Mouse (Mus musculus): ENCODE data around the gene Rtkn. TPM values are rescaled to one million over a fixed set of nuclear protein-coding genes. Genes with fewer than 3 reads are reported as not detected.
"Not testable (repeated sequence)": the region's sequence is repeated elsewhere in the genome, so short reads cannot be mapped to it uniquely, and the experiment has no call there.

Rtkn gene
- polyA plus RNA-seq, 1 experiment from 2014 or later: 74.1 TPM

DNA sequence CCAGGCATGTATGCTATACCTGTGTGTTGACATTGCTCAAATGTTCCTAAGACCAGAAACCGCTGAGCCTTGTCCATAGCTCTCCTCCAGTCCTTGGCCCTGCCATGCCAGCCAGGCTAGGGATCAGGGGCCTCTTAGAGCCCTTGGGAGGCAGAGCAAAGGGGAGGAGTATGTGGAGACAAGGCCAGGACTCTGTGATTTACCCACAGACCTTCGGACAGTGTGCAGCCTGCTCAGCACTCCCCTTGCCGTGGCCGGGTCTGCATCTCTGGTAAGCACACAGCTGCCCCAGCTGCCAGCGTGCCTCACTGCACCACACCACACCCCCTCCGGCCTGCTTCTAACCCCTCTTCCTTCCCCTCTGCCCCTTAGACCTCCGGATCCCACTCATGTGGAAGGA is 12.0 kb downstream of the Rtkn start:
- Histone ChIP-seq H3K4me1 (peaks cover 21% of the 10 kb centered on the region), H3K36me3 (peaks cover 77% of the 10 kb centered on the region), H3K27me3 (no peaks in the 10 kb centered on the region), H3K4me2 (replicated peaks) (no peak overlapping the region), H3K9me3 (no peaks in the 10 kb centered on the region), H3K9ac (no peak overlapping the region), H3K4me3 (no peak overlapping the region), H3K27ac (no peak overlapping the region)
- 67% methylated on average over 7 of the region's 7 CpGs for WGBS
- 0 out of 2 replicates have a peak, but pooled peaks have one; percentile 25 for ATAC-seq (ENCODE audit: low FRiP score, low read depth)

DNA sequence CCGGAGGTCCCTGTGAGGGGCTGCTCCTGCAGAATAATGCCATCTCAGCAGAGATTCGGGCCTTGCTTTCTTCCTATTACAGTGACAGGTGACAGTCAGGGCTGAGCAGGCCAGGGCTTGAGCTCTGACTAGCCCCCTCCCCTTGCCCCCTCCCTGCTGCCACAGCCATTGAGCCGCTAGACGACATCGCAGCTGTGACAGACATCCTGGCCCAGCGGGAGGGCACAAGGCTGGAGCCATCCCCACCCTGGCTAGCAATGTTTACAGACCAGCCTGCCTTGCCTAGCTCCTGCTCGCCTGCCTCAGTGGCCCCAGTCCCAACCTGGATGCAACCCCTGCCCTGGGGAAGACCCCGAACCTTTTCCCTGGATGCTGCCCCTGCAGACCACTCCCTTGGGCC is 16.5 kb downstream of the Rtkn start:
- Histone ChIP-seq H3K27me3 (no peaks in the 10 kb centered on the region), H3K9ac (0 out of 2 replicates have a peak overlapping the region, but pooled peaks have one; percentile 13), H3K27ac (no peak overlapping the region), H3K4me3 (no peak overlapping the region), H3K4me1 (peaks cover 11% of the 10 kb centered on the region), H3K36me3 (peaks cover 68% of the 10 kb centered on the region), H3K9me3 (no peaks in the 10 kb centered on the region), H3K4me2 (replicated peaks) (no peak overlapping the region)
- 36% methylated on average over 8 of the region's 8 CpGs for WGBS
- no peak for ATAC-seq (ENCODE audit: low FRiP score, low read depth)

DNA sequence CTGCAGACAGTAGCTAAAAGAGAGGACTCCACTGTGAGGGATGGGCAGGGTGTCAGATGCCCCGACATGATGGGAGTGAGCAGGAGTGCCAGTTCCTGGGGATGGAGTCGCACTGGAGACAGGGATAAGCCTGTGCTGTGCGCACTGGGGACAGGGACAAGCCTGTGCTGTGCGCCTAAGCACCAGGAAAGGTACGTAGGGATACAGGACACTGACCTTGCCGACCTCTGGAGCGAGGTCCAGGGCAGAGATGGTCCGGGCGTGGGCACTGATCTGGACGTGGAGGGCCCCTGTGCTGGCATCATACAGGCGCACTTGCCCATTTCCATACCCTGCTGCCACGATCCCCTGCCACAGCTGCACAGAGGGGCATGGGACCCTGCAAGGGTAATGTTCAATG is 17.8 kb downstream of the Rtkn start:
- no peak overlapping the region for H3K4me2 ChIP-seq (replicated peaks)
- H3K4me3 ChIP-seq: no peak overlapping the region
- H3K9ac ChIP-seq: no peak overlapping the region
- no peak overlapping the region for H3K27ac ChIP-seq
- peaks cover 11% of the 10 kb centered on the region for H3K4me1 ChIP-seq
- peaks cover 55% of the 10 kb centered on the region for H3K36me3 ChIP-seq
- H3K27me3 ChIP-seq: no peaks in the 10 kb centered on the region
- H3K9me3 ChIP-seq: no peaks in the 10 kb centered on the region
- ATAC-seq (ENCODE audit: low FRiP score, low read depth): no peak
- WGBS: 87% methylated on average over 12 of the region's 12 CpGs

DNA sequence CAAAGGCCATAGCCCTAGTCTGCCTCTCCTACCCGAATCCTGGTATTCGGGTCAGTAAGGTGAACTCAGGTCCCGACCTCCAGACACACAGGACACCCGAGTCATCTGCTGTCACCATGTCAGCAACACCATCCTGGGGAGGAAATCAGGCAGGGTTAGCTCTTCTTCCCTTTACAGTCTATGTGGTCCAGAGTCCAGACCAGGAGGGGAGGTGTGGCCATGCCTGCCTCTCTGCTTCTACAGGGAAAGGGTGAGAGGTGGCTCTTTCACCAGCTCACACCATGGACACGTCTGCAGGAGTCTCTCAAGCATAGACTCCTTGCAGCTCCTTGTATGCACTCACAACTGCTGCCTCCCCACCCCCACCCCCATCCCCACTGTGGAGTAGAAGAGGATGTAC is 18.2 kb downstream of the Rtkn start:
- no peaks in the 10 kb centered on the region for H3K27me3 ChIP-seq
- no peak overlapping the region for H3K4me2 ChIP-seq (replicated peaks)
- H3K4me1 ChIP-seq: peaks cover 11% of the 10 kb centered on the region
- H3K27ac ChIP-seq: no peak overlapping the region
- 65% methylated on average over 5 of the region's 5 CpGs for WGBS
- no peak for ATAC-seq (ENCODE audit: low FRiP score, low read depth)
- no peaks in the 10 kb centered on the region for H3K9me3 ChIP-seq
- H3K9ac ChIP-seq: no peak overlapping the region
- no peak overlapping the region for H3K4me3 ChIP-seq
- peaks cover 51% of the 10 kb centered on the region for H3K36me3 ChIP-seq

DNA sequence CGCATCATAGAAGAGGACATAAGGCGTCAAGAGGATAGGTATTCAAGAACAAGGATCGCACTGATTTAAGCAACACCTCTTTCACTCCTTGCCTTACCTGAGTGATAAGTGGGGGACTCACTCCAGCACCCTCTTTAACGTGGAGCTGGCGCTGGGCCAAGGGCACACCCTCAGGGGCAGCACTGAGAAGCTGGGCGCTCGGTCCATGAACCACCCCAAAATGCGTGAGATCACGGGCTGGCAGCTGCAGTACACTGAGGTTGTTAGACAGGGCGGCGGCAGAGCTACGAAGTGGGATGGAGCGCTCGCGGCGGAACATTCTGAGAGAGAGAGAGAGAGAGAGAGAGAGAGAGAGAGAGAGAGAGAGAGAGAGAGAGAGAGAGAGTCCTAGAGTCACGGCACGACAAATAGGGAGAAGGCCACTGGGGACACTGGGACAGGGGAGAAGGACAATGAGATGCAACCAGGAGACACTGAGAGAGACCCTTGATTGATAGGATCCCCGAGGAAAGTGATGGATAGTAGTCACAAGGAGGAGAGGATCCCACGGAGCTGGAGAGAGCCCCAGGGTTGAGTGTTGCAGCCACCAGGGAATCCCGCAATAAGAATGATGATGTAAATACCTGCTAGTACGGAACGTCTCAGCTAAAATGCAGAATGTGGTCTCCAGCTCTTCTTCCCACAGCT is 20.4 kb downstream of the Rtkn start:
- WGBS: 7% methylated on average over 23 of the region's 23 CpGs
- Histone ChIP-seq H3K9ac (peak overlapping the region; percentile 66), H3K4me1 (peaks cover 11% of the 10 kb centered on the region), H3K4me2 (replicated peaks) (peak overlapping the region; percentile 87), H3K4me3 (peak overlapping the region; percentile 52), H3K27ac (no peak overlapping the region), H3K36me3 (peaks cover 29% of the 10 kb centered on the region), H3K9me3 (no peaks in the 10 kb centered on the region), H3K27me3 (peaks cover 10% of the 10 kb centered on the region)
- ATAC-seq (ENCODE audit: low FRiP score, low read depth): peak; percentile 18

DNA sequence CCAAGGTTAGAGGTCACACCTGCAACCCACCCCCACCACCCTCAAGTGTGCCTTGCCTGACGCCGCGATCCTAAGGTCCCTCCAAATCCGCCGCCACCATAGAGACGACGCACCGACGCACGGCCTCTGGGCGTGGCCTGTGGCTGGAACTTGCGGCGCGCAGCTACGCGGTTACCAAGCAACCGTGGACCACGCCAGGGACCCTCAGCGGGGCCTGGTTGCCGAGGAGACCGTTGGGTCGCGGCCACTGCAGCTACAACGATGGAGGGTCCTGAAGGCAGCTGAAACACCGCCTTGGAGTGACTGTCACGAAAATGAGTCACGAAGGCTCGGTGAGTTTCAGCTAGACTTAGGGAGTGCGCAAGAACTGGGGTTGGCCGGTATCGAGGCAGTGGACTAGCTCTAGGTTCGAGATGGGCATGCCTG is 21.0 kb downstream of the Rtkn start, which contains the start of the genes Wdr54 and 1700003E16Rik:
Gene Wdr54, minus strand, starts transcription at position 139 of the 426 bp plus-strand sequence.
Gene 1700003E16Rik, plus strand, starts transcription at position 146 of the 426 bp plus-strand sequence.
- WGBS: 2% methylated on average over 32 of the region's 32 CpGs
- peak within 1 kb of the TSS; percentile 52 for H3K4me3 ChIP-seq
- peaks cover 14% of the 10 kb centered on the region for H3K4me1 ChIP-seq
- H3K9ac ChIP-seq: peak within 1 kb of the TSS; percentile 66
- no peak within 1 kb of the TSS for H3K27ac ChIP-seq
- peaks cover 16% of the 10 kb centered on the region for H3K27me3 ChIP-seq
- H3K36me3 ChIP-seq: peaks cover 23% of the 10 kb centered on the region
- peak within 1 kb of the TSS; percentile 87 for H3K4me2 ChIP-seq (replicated peaks)
- ATAC-seq (ENCODE audit: low FRiP score, low read depth): peak; percentile 89
- no peaks in the 10 kb centered on the region for H3K9me3 ChIP-seq

DNA sequence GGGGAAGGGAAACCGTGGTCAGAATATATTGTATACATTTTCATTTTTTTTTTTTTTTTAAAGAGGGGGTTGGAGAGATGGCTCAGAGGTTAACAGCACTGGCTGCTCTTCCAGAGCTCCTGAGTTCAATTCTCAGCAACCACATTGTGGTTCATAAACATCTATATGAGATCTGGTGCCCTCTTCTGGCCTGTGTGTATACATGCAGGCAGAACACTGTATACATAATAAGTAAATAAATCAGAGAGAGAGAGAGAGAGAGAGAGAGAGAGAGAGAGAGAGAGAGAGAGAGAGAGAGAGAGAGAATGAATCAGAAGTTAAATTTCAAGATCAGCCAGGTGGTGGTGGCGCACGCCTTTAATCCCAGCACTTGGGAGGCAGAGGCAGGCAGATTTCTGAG is 24.2 kb downstream of the Rtkn start:
- H3K9me3 ChIP-seq; H3K4me3 ChIP-seq; H3K4me2 ChIP-seq (replicated peaks); H3K27ac ChIP-seq; H3K36me3 ChIP-seq; ATAC-seq (ENCODE audit: low FRiP score, low read depth); H3K9ac ChIP-seq: not testable (repeated sequence)
- peaks cover 33% of the 10 kb centered on the region for H3K27me3 ChIP-seq
- peaks cover 29% of the 10 kb centered on the region for H3K4me1 ChIP-seq
- WGBS: 32% methylated on average over 3 of the region's 3 CpGs

DNA sequence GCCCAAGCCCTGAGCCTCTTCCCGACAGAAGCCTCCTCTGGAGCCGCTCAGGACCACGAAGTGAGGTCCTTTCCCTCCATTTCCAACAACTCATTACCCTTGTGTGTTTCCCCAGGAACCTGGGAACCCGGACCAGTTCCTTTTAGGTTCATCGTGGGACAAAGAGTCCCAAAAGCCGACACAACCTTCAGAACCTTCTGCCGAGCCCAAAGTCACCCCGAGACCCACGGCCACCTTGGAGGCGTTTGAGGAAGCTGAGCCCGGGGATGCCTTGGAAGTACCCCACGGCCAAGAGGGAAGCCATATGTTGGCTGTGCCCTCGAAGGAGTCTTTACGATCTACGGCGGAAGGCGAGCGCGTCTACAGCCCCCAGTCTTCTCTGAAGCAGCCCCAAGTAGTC is 26.2 kb downstream of the Rtkn start:
- Histone ChIP-seq H3K27ac (no peak overlapping the region), H3K4me1 (peaks cover 25% of the 10 kb centered on the region), H3K4me2 (replicated peaks) (peak overlapping the region; percentile 81), H3K9ac (peak overlapping the region; percentile 63; the same call in 1 of the 2 replicates), H3K36me3 (no peaks in the 10 kb centered on the region), H3K27me3 (peaks cover 33% of the 10 kb centered on the region), H3K9me3 (no peaks in the 10 kb centered on the region), H3K4me3 (peak overlapping the region; percentile 43)
- 5% methylated on average over 19 of the region's 19 CpGs for WGBS
- no peak for ATAC-seq (ENCODE audit: low FRiP score, low read depth)

DNA sequence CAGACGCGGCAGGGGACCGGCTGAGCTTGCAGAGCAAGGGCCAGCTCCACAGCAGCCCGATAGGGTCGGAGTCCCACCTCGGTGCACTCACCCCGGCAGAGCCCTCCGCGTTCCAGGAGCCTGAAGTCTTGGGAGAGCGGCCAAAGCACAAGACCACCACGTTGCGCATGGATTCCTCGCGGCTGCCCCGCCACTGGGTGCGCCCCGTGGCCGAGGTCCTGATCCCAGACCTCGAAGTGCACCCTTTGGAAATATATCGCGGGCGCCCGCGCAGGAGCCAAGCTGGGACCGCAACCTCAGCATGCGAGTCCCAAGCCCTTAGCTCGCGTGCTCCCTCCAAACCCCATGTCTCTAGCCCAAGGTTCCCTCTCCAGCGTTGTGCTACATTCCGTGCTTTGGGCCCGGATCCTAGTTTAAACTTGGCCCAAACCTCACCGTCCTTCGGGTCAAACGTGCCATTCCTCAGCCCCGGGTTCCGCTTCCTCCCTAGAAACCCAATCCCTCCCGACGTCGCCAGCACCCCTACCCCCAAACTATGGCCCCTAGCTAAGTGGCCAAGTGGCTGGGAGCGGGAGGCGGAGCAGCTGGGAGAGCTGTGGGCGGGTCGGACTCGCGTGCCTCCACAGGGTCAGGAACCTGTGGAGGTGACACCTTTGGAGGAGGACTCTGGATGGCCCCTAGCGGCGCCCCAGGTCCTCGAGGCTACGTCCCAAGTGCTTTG is 26.8 kb downstream of the Rtkn start:
- peak overlapping the region; percentile 63 for H3K9ac ChIP-seq
- H3K4me1 ChIP-seq: peaks cover 31% of the 10 kb centered on the region
- no peaks in the 10 kb centered on the region for H3K9me3 ChIP-seq
- no peak for ATAC-seq (ENCODE audit: low FRiP score, low read depth)
- WGBS: under 1% methylated on average over 49 of the region's 49 CpGs
- H3K4me2 ChIP-seq (replicated peaks): peak overlapping the region; percentile 81
- peaks cover 33% of the 10 kb centered on the region for H3K27me3 ChIP-seq
- no peaks in the 10 kb centered on the region for H3K36me3 ChIP-seq
- peak overlapping the region; percentile 43 for H3K4me3 ChIP-seq
- H3K27ac ChIP-seq: no peak overlapping the region

DNA sequence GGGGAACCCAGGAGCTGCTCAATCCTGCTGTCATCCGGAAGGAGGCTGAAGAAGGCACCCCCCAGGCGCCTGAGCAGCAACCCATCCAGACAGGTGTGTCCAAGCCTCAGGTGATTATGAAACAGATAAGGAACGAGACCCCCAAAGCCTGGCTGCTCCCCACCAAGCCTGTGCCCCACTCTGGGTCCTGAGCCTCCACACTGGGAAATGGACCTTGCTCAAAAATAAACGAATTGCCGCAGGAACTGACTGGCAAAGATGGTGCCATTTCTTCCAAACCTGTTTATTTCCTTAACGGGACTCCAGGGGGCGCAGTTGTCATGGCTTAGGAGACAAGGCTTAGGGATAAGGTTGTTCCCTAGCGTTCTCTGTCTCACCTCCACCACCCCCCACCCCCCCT is 27.4 kb downstream of the Rtkn start:
- Histone ChIP-seq H3K27ac (no peak overlapping the region), H3K4me1 (peaks cover 38% of the 10 kb centered on the region), H3K36me3 (no peaks in the 10 kb centered on the region), H3K27me3 (peaks cover 33% of the 10 kb centered on the region), H3K9me3 (no peaks in the 10 kb centered on the region), H3K4me3 (peak overlapping the region; percentile 43), H3K9ac (peak overlapping the region; percentile 63), H3K4me2 (replicated peaks) (peak overlapping the region; percentile 81)
- ATAC-seq (ENCODE audit: low FRiP score, low read depth): no peak
- WGBS: 2% methylated on average over 8 of the region's 8 CpGs

DNA sequence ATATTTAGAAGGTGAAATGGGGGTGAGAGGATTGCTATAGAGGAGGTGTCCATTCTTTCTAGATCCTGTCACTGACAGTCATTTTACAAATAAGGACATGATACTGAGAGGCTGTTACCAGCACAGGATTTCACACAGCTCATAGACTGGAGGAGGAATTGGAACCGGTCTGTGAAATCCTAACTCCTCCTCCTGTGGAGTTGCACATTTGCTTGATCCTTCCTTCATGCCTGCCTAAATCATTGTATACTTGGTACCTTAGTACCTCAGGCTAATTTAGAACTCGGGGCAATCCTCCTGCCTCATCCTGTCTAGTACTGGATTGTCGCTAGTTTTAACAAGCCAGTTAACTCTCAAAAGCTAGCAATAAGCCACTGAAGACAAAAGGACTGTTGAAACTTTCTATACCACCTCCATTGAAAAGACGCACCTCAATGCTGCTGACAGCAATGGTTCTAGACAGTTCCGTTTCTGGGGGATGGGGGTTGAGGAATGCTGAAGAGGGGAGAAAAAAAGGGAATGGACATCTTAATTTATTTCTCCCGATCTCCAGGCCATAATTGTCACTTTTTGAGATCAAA is 29.9 kb downstream of the Rtkn start:
- Histone ChIP-seq H3K27ac (peak overlapping the region; percentile 56; the same call in 1 of the 2 replicates), H3K27me3 (peaks cover 29% of the 10 kb centered on the region), H3K4me1 (peaks cover 53% of the 10 kb centered on the region), H3K9ac (peak overlapping the region; percentile 64), H3K4me3 (peak overlapping the region; percentile 78), H3K4me2 (replicated peaks) (peak overlapping the region; percentile 84), H3K9me3 (no peaks in the 10 kb centered on the region), H3K36me3 (no peaks in the 10 kb centered on the region)
- WGBS: 6% methylated on average over 6 of the region's 6 CpGs
- ATAC-seq (ENCODE audit: low FRiP score, low read depth): peak; percentile 16; the same call in 1 of the 2 replicates

Data from limb, embryonic 13.5 days (tissue).